Comparison of ENCODE assay signal across 7 mouse cellular contexts in genomic region chrX:73922550-73922882, GRCm38 (mm10). TPM values are rescaled to one million over a fixed set of nuclear protein-coding genes. Genes with fewer than 3 reads are reported as not detected.
A peak's percentile ranks its signal among the peaks of the same experiment; 100 is the strongest.
DNase-seq lines count a peak whose midpoint lies in the region; ATAC-seq lines count a peak whose summit lies in the region.

No protein-coding gene starts in this region.

- no peak overlapping the region; the same call in 1 of the 2 replicates for H3K27ac ChIP-seq in neural tube, embryonic 11.5 days (ENCODE audit: low read depth, low read length)
- H3K27ac ChIP-seq in forebrain, embryonic 15.5 days (replicated peaks), result peak overlapping the region; percentile 84
- peak overlapping the region; percentile 74 for H3K27ac ChIP-seq in liver, embryonic 15.5 days (replicated peaks)

- H3K9me3 ChIP-seq in neural tube, embryonic 11.5 days (ENCODE audit: control insufficient read depth, low read length), result no peaks in the 10 kb centered on the region
- no peaks in the 10 kb centered on the region for H3K9me3 ChIP-seq in forebrain, embryonic 15.5 days
- H3K9me3 ChIP-seq in liver, embryonic 15.5 days (replicated peaks), result no peaks in the 10 kb centered on the region

- 76% methylated on average over 8 of the region's 8 CpGs for WGBS in neural tube, embryonic 11.5 days
- WGBS in forebrain, embryonic 15.5 days, result 78% methylated on average over 8 of the region's 8 CpGs
- 72% methylated on average over 8 of the region's 8 CpGs for WGBS in liver, embryonic 15.5 days (ENCODE audit: insufficient replicate concordance)

- H3K27me3 ChIP-seq in neural tube, embryonic 11.5 days (ENCODE audit: control insufficient read depth, insufficient read depth, low read length), result no peaks in the 10 kb centered on the region
- no peaks in the 10 kb centered on the region for H3K27me3 ChIP-seq in forebrain, embryonic 15.5 days
- no peaks in the 10 kb centered on the region for H3K27me3 ChIP-seq in liver, embryonic 15.5 days

- H3K36me3 ChIP-seq in neural tube, embryonic 11.5 days (ENCODE audit: control insufficient read depth, insufficient read depth, low read length), result no peaks in the 10 kb centered on the region
- H3K36me3 ChIP-seq in forebrain, embryonic 15.5 days, result no peaks in the 10 kb centered on the region
- H3K36me3 ChIP-seq in liver, embryonic 15.5 days (replicated peaks), result peaks cover 7% of the 10 kb centered on the region; the same call in 1 of the 2 replicates

- peak overlapping the region; percentile 52 for H3K9ac ChIP-seq in neural tube, embryonic 11.5 days (ENCODE audit: low read length)
- peak overlapping the region; percentile 76 for H3K9ac ChIP-seq in forebrain, embryonic 15.5 days (replicated peaks)
- H3K9ac ChIP-seq in liver, embryonic 15.5 days, result peak overlapping the region; percentile 54

- peak overlapping the region; percentile 53 for H3K4me2 ChIP-seq in neural tube, embryonic 11.5 days (ENCODE audit: low read depth)
- peak overlapping the region; percentile 67 for H3K4me2 ChIP-seq in forebrain, embryonic 15.5 days (replicated peaks)
- H3K4me2 ChIP-seq in liver, embryonic 15.5 days, result peak overlapping the region; percentile 90

- peak overlapping the region; percentile 53 for H3K4me3 ChIP-seq in neural tube, embryonic 11.5 days (ENCODE audit: low read depth, low read length)
- peak overlapping the region; percentile 63 for H3K4me3 ChIP-seq in forebrain, embryonic 15.5 days
- H3K4me3 ChIP-seq in liver, embryonic 15.5 days (replicated peaks), result peak overlapping the region; percentile 68

- DNase-seq in neural tube, embryonic 11.5 days (ENCODE audit: low spot score), result no peak
- DNase-seq in neural tube, embryonic 10.5 days (ENCODE audit: extremely low spot score, low spot score), result no peak
- DNase-seq in thymus, postnatal 4 days, result peak; percentile 53
- DNase-seq in cerebellum, adult 11 months, result no peak
- DNase-seq in gastrocnemius, postnatal 25 days, result no peak

- H3K4me1 ChIP-seq in neural tube, embryonic 11.5 days (ENCODE audit: control insufficient read depth, insufficient read depth, low read length), result no peaks in the 10 kb centered on the region
- peaks cover 7% of the 10 kb centered on the region for H3K4me1 ChIP-seq in forebrain, embryonic 15.5 days
- 0 out of 2 replicates have a peak, but pooled peaks cover 7% of the 10 kb centered on the region for H3K4me1 ChIP-seq in liver, embryonic 15.5 days (replicated peaks)

- ATAC-seq in neural tube, embryonic 11.5 days (ENCODE audit: insufficient read depth, low FRiP score, low TSS enrichment), result no peak
- peak; percentile 14; the same call in 1 of the 2 replicates for ATAC-seq in forebrain, embryonic 15.5 days (replicated peaks)
- ATAC-seq in liver, embryonic 15.5 days (ENCODE audit: insufficient read depth), result no peak

RNA-seq across cellular contexts. Expression of gene Naa10, which starts 0.8 kb away (rescaled TPM):
- polyA plus RNA-seq in neural tube, embryonic 11.5 days (2014; fragmentation: Nextera tagmentation; extraction: Ambion mirVana), result 133 and 144 TPM in 2 replicates
- polyA plus RNA-seq in forebrain, embryonic 15.5 days (2015; fragmentation: Nextera tagmentation; extraction: Ambion mirVana), result 108 and 110 TPM in 2 replicates
- 72.4 and 79.2 TPM in 2 replicates for polyA plus RNA-seq in liver, embryonic 15.5 days (2015; fragmentation: Nextera tagmentation; extraction: Ambion mirVana)
- total RNA-seq in gastrocnemius, postnatal 25 days (2021), result 10 to 100 TPM; 59.1 to 60.5 TPM

RNA-seq across cellular contexts. Expression of gene Arhgap4, which starts 0.8 kb away (rescaled TPM):
- polyA plus RNA-seq in neural tube, embryonic 11.5 days (2014; fragmentation: Nextera tagmentation; extraction: Ambion mirVana), result 2.1 and 2.5 TPM in 2 replicates
- 2.2 and 2.3 TPM in 2 replicates for polyA plus RNA-seq in forebrain, embryonic 15.5 days (2015; fragmentation: Nextera tagmentation; extraction: Ambion mirVana)
- polyA plus RNA-seq in liver, embryonic 15.5 days (2015; fragmentation: Nextera tagmentation; extraction: Ambion mirVana), result 6.4 and 7.7 TPM in 2 replicates
- total RNA-seq in gastrocnemius, postnatal 25 days (2021), result 1 to 10 TPM in 1 of 2 experiments, under 1 TPM in 1; 0.41 to 1.6 TPM

RNA-seq across cellular contexts. Expression of gene Renbp, which starts 8.1 kb away (rescaled TPM):
- polyA plus RNA-seq in neural tube, embryonic 11.5 days (2014; fragmentation: Nextera tagmentation; extraction: Ambion mirVana), result 16.3 and 19.0 TPM in 2 replicates
- polyA plus RNA-seq in forebrain, embryonic 15.5 days (2015; fragmentation: Nextera tagmentation; extraction: Ambion mirVana), result 8.3 and 9.3 TPM in 2 replicates
- polyA plus RNA-seq in liver, embryonic 15.5 days (2015; fragmentation: Nextera tagmentation; extraction: Ambion mirVana), result 19.6 and 22.6 TPM in 2 replicates
- 1 to 10 TPM; 1.7 to 2.5 TPM for total RNA-seq in gastrocnemius, postnatal 25 days (2021)

RNA-seq across cellular contexts. Expression of gene L1cam, which starts 26.6 kb away (rescaled TPM):
- polyA plus RNA-seq in neural tube, embryonic 11.5 days (2014; fragmentation: Nextera tagmentation; extraction: Ambion mirVana), result 42.1 and 55.1 TPM in 2 replicates
- polyA plus RNA-seq in forebrain, embryonic 15.5 days (2015; fragmentation: Nextera tagmentation; extraction: Ambion mirVana), result 66.5 and 78.2 TPM in 2 replicates
- polyA plus RNA-seq in liver, embryonic 15.5 days (2015; fragmentation: Nextera tagmentation; extraction: Ambion mirVana), result 0.21 and 0.26 TPM in 2 replicates
- total RNA-seq in gastrocnemius, postnatal 25 days (2021), result 1 to 10 TPM; 1.2 to 2.3 TPM

RNA-seq across cellular contexts. Expression of gene Avpr2, which starts 30.6 kb away (rescaled TPM):
- 0.14 TPM in 1 of 2 replicates, not detected in the other for polyA plus RNA-seq in neural tube, embryonic 11.5 days (2014; fragmentation: Nextera tagmentation; extraction: Ambion mirVana)
- polyA plus RNA-seq in forebrain, embryonic 15.5 days (2015; fragmentation: Nextera tagmentation; extraction: Ambion mirVana), result 0.23 TPM in 1 of 2 replicates, not detected in the other
- 0.05 and 0.10 TPM in 2 replicates for polyA plus RNA-seq in liver, embryonic 15.5 days (2015; fragmentation: Nextera tagmentation; extraction: Ambion mirVana)
- not detected for total RNA-seq in gastrocnemius, postnatal 25 days (2021)
